ENCODE assay signal across 15 mouse cellular contexts in genomic region chr5:52528545-52528944, GRCm38 (mm10). TPM values are rescaled to one million over a fixed set of nuclear protein-coding genes. Genes with fewer than 3 reads are reported as not detected.
DNase-seq lines count a peak whose midpoint lies in the region; TF ChIP-seq lines count a peak whose summit lies in the region.
"Had no signal": no experiment of that assay in that cellular context is flagged by ENCODE, and none has a peak within 500 bp of the region (broad histone marks: within the 10 kb centered on the region; RNA-seq: fewer than 3 reads in every experiment).

No protein-coding gene starts in this region.

- no peak for TF ChIP-seq CTCF in layer of hippocampus, adult 2 months (conservative IDR thresholded peaks at IDR 0.05)

- DNase-seq in layer of hippocampus, adult 2 months (ENCODE audit: low spot score in 2 of 2), result peak; percentile 12 to 27
- DNase-seq in layer of hippocampus, adult 9-10 months (ENCODE audit: low spot score), result no peak
- peak; percentile 81 to 88 for DNase-seq in cerebellum, adult 18-20 months
- peak; percentile 79 to 82 for DNase-seq in cerebellum, postnatal 36 days
- peak; percentile 16 for DNase-seq in right cerebral cortex, postnatal 14 days
- DNase-seq in urinary bladder, adult 2 months (ENCODE audit: low spot score), result no peak
- no peak for DNase-seq in spleen, postnatal 4 days (ENCODE audit: low spot score in 2 of 2)
- DNase-seq: gastrocnemius, postnatal 10 days; kidney, adult 8-10 months; thymus, postnatal 25 days had no signal

- H3K4me3 ChIP-seq in layer of hippocampus, adult 2 months, result no peak overlapping the region
- H3K4me3 ChIP-seq: limb, embryonic 12.5 days; lung, embryonic 15.5 days; midbrain, embryonic 12.5 days had no signal

- H3K27ac ChIP-seq in layer of hippocampus, adult 2 months, result no peak overlapping the region
- H3K27ac ChIP-seq: hindbrain, embryonic 14.5 days; limb, embryonic 12.5 days; lung, embryonic 15.5 days; midbrain, embryonic 12.5 days had no signal

RNA-seq across cellular contexts. Expression of gene Lgi2, which starts 37.7 kb away (rescaled TPM):
- 10 to 100 TPM; 21.2 to 22.8 TPM for total RNA-seq in layer of hippocampus, adult 2 months (2021)
- 2.0 and 3.3 TPM in 2 replicates for polyA plus RNA-seq in urinary bladder, adult 2 months (2012; rRNA removed)
- polyA plus RNA-seq: CD4-positive, CD25-positive, alpha-beta regulatory T cell, adult 4 months had no signal

RNA-seq across cellular contexts. Expression of gene Ccdc149, which starts 57.2 kb away (rescaled TPM):
- total RNA-seq in layer of hippocampus, adult 2 months (2021), result 10 to 100 TPM; 67.8 to 69.8 TPM
- 4.2 and 4.7 TPM in 2 replicates for polyA plus RNA-seq in urinary bladder, adult 2 months (2012; rRNA removed)
- polyA plus RNA-seq: CD4-positive, CD25-positive, alpha-beta regulatory T cell, adult 4 months had no signal

Comparison
In these comparisons a context has a peak if more than half of its experiments do, and no peak if none do; other contexts are left out.
1. DNase-seq: peak in layer of hippocampus, adult 2 months (2 of 2), cerebellum, adult 18-20 months (2 of 2), cerebellum, postnatal 36 days (2 of 2) and right cerebral cortex, postnatal 14 days (single experiment); none in layer of hippocampus, adult 9-10 months (single experiment), urinary bladder, adult 2 months (single experiment) and spleen, postnatal 4 days (0 of 2).